ENCODE assay signal across 8 mouse cellular contexts in the genomic region with DNA sequence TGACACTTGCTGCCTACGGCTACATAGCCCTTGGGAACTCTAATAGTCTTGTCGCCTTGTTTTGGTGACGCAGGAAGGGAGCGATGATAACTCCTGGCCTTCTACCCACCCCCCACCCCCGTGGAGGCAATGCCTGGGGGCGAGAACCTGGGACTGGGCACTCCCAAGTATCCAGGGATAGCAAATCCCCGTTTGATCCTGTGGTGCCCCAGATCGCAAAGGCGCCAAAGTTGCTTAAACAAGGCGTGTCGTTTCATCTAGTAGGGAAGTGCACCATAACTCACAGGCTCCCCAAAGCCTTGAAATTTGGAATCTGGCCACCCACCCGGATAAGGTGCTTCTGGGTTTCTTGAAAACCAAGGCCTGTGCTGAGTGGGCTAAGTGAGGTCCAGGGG. TPM values are rescaled to one million over a fixed set of nuclear protein-coding genes. Genes with fewer than 3 reads are reported as not detected.
DNase-seq lines count a peak whose midpoint lies in the region; ATAC-seq and TF ChIP-seq lines count a peak whose summit lies in the region.

No protein-coding gene starts in this region.

- under 1% methylated on average over 12 of the region's 12 CpGs for WGBS in bone marrow, adult 2 months
- WGBS in embryonic facial prominence, embryonic 15.5 days, result under 1% methylated on average over 12 of the region's 12 CpGs

- H3K9ac ChIP-seq in embryonic facial prominence, embryonic 15.5 days, result peak overlapping the region; percentile 60

- peak overlapping the region; percentile 81 for H3K4me3 ChIP-seq in bone marrow, adult 2 months (replicated peaks; ENCODE audit: control insufficient read depth, low read depth, low read length)
- peak overlapping the region; percentile 73 for H3K4me3 ChIP-seq in embryonic facial prominence, embryonic 15.5 days (replicated peaks)

- H3K4me1 ChIP-seq in bone marrow, adult 2 months (ENCODE audit: control insufficient read depth, insufficient read depth, low read length), result peaks cover 2% of the 10 kb centered on the region
- H3K4me1 ChIP-seq in embryonic facial prominence, embryonic 15.5 days, result peaks cover 20% of the 10 kb centered on the region

- H3K27me3 ChIP-seq in embryonic facial prominence, embryonic 15.5 days, result no peaks in the 10 kb centered on the region

- intact Hi-C loops in left cerebral cortex, postnatal 4 days (cut with DNase I), result no loop called here
- intact Hi-C loops in left cerebral cortex, postnatal 25 days (cut with DNase I), result loop anchor here (10.0 kb wide), 1 partner anchor 577 kb away; a partner anchor contains a TSS

- H3K9me3 ChIP-seq in embryonic facial prominence, embryonic 15.5 days (replicated peaks), result no peaks in the 10 kb centered on the region

- peak overlapping the region; percentile 5; the same call in 1 of the 2 replicates for H3K27ac ChIP-seq in bone marrow, adult 2 months (ENCODE audit: control insufficient read depth, insufficient read depth, low read depth, low read length, poor library complexity)
- H3K27ac ChIP-seq in embryonic facial prominence, embryonic 15.5 days (replicated peaks), result peak overlapping the region; percentile 69

- H3K36me3 ChIP-seq in embryonic facial prominence, embryonic 15.5 days, result peaks cover 13% of the 10 kb centered on the region

- peak overlapping the region; percentile 74 for H3K4me2 ChIP-seq in embryonic facial prominence, embryonic 15.5 days (replicated peaks)

- no peak for TF ChIP-seq POLR2A in bone marrow, adult 2 months (IDR thresholded peaks at IDR 0.05; ENCODE audit: borderline replicate concordance, control insufficient read depth, low read depth, low read length)

- peak; percentile 31 for DNase-seq in left cerebral cortex, postnatal 4 days
- DNase-seq in left cerebral cortex, postnatal 25 days (ENCODE audit: low spot score in 2 of 2), result no peak
- peak; percentile 35 for DNase-seq in lung, postnatal 36 days
- peak; percentile 23 for DNase-seq in testis, postnatal 14 days (ENCODE audit: low spot score)
- DNase-seq in retina, embryonic 14.5 days (ENCODE audit: low spot score), result no peak

- TF ChIP-seq CTCF in bone marrow, adult 2 months (IDR thresholded peaks at IDR 0.05; ENCODE audit: control insufficient read depth, insufficient read depth, low read length), result no peak

- peak; percentile 44 for ATAC-seq in embryonic facial prominence, embryonic 15.5 days (ENCODE audit: insufficient number of reproducible peaks, low FRiP score, low TSS enrichment, low read depth)
- peak; percentile 47 for ATAC-seq in inflammation-experienced regulatory T-cells, adult 6 months

RNA-seq across cellular contexts. Expression of a gene that starts 0.3 kb away (rescaled TPM):
- 10 to 100 TPM; 13.4 to 16.3 TPM for total RNA-seq in left cerebral cortex, postnatal 4 days (2021)
- 10 to 100 TPM; 17.8 to 20.7 TPM for total RNA-seq in left cerebral cortex, postnatal 25 days (2021)
- polyA plus RNA-seq in bone marrow, adult 2 months (2011; ENCODE audit: insufficient read depth, insufficient read length, low replicate concordance, missing spikeins), result 42.2 and 64.0 TPM in 2 replicates
- 131 TPM in 2 replicates for polyA plus RNA-seq in embryonic facial prominence, embryonic 15.5 days (2015; fragmentation: Nextera tagmentation; extraction: Ambion mirVana)
- polyA plus RNA-seq in inflammation-experienced regulatory T-cells, adult 6 months (2017; shearing (Covaris generic)), result 100 to 1,000 TPM; 112 to 149 (median 139) TPM

RNA-seq across cellular contexts. Expression of a gene that starts 9.2 kb away (rescaled TPM):
- not detected for total RNA-seq in left cerebral cortex, postnatal 4 days (2021)
- 1 to 10 TPM in 1 of 2 experiments, under 1 TPM in 1; 0.69 to 1.7 TPM for total RNA-seq in left cerebral cortex, postnatal 25 days (2021)
- polyA plus RNA-seq in bone marrow, adult 2 months (2011; ENCODE audit: insufficient read depth, insufficient read length, low replicate concordance, missing spikeins), result 0.59 TPM in 1 of 2 replicates, not detected in the other
- 0.22 and 0.23 TPM in 2 replicates for polyA plus RNA-seq in embryonic facial prominence, embryonic 15.5 days (2015; fragmentation: Nextera tagmentation; extraction: Ambion mirVana)
- not detected for polyA plus RNA-seq in inflammation-experienced regulatory T-cells, adult 6 months (2017; shearing (Covaris generic))

RNA-seq across cellular contexts. Expression of a gene that starts 19.8 kb away (rescaled TPM):
- not detected for total RNA-seq in left cerebral cortex, postnatal 4 days (2021)
- not detected for total RNA-seq in left cerebral cortex, postnatal 25 days (2021)
- not detected in 2 replicates for polyA plus RNA-seq in bone marrow, adult 2 months (2011; ENCODE audit: insufficient read depth, insufficient read length, low replicate concordance, missing spikeins)
- not detected in 2 replicates for polyA plus RNA-seq in embryonic facial prominence, embryonic 15.5 days (2015; fragmentation: Nextera tagmentation; extraction: Ambion mirVana)
- not detected for polyA plus RNA-seq in inflammation-experienced regulatory T-cells, adult 6 months (2017; shearing (Covaris generic))

RNA-seq across cellular contexts. Expression of a gene that starts 57.9 kb away (rescaled TPM):
- total RNA-seq in left cerebral cortex, postnatal 4 days (2021), result not detected
- total RNA-seq in left cerebral cortex, postnatal 25 days (2021), result not detected
- not detected in 2 replicates for polyA plus RNA-seq in bone marrow, adult 2 months (2011; ENCODE audit: insufficient read depth, insufficient read length, low replicate concordance, missing spikeins)
- 0.11 and 0.67 TPM in 2 replicates for polyA plus RNA-seq in embryonic facial prominence, embryonic 15.5 days (2015; fragmentation: Nextera tagmentation; extraction: Ambion mirVana)
- polyA plus RNA-seq in inflammation-experienced regulatory T-cells, adult 6 months (2017; shearing (Covaris generic)), result not detected

Comparison
In these comparisons a context has a peak if more than half of its experiments do, and no peak if none do; other contexts are left out.
1. DNase-seq: peak in left cerebral cortex, postnatal 4 days (single experiment), lung, postnatal 36 days (single experiment) and testis, postnatal 14 days (single experiment); none in left cerebral cortex, postnatal 25 days (0 of 2) and retina, embryonic 14.5 days (single experiment).